In the genomic region with DNA sequence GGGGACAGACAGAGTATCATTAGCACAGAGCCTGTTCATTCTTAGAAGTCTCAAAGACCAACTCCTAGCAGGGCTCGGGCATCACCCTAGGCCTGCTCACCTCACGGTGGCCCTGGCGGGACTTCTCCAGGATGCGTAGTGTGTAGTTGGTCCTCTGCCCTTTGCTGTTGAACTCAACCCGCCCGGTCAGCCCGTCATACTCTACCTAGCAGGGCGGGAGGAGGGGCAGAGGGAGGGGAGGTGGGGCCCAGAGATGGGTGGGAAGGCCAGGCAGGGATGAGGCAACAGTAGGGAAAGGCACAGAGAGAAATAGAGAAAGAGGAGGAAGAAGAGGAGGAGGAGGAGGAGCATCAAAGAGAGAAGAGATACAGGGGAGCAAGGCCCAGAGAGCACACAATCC, we compare ENCODE assay signal across 8 mouse cellular contexts.
"Had no signal": no experiment of that assay in that cellular context is flagged by ENCODE, and none has a peak within 500 bp of the region (broad histone marks: within the 10 kb centered on the region; RNA-seq: fewer than 3 reads in every experiment).

No protein-coding gene starts in this region.

- H3K4me3 ChIP-seq: limb, embryonic 12.5 days; liver, embryonic 15.5 days; lung, embryonic 15.5 days; midbrain, embryonic 13.5 days had no signal

- H3K9me3 ChIP-seq: liver, embryonic 15.5 days; lung, embryonic 15.5 days; midbrain, embryonic 13.5 days had no signal

- H3K4me2 ChIP-seq: limb, embryonic 12.5 days; liver, embryonic 15.5 days; lung, embryonic 15.5 days; midbrain, embryonic 13.5 days had no signal

- H3K27ac ChIP-seq: limb, embryonic 12.5 days; liver, embryonic 15.5 days; lung, embryonic 15.5 days; midbrain, embryonic 13.5 days had no signal

- H3K4me1 ChIP-seq: limb, embryonic 12.5 days; liver, embryonic 15.5 days; lung, embryonic 15.5 days; midbrain, embryonic 13.5 days had no signal

- H3K9ac ChIP-seq: limb, embryonic 12.5 days; liver, embryonic 15.5 days; lung, embryonic 15.5 days; midbrain, embryonic 13.5 days had no signal

- H3K27me3 ChIP-seq: limb, embryonic 12.5 days; liver, embryonic 15.5 days; lung, embryonic 15.5 days; midbrain, embryonic 13.5 days had no signal

- ATAC-seq: midbrain, embryonic 13.5 days had no signal

- DNase-seq: layer of hippocampus, adult 9-11 months; layer of hippocampus, postnatal 36 days; thymus, adult 2 months; thymus, postnatal 25 days had no signal
